Mouse (Mus musculus): ENCODE measurements at regions not wholly inside any gene's neighbourhood (a gene's known extent, or its start where the extent isn't known, plus 50 kb on each side); places are given as distances from the start of the nearest gene placed in this dataset.

DNA sequence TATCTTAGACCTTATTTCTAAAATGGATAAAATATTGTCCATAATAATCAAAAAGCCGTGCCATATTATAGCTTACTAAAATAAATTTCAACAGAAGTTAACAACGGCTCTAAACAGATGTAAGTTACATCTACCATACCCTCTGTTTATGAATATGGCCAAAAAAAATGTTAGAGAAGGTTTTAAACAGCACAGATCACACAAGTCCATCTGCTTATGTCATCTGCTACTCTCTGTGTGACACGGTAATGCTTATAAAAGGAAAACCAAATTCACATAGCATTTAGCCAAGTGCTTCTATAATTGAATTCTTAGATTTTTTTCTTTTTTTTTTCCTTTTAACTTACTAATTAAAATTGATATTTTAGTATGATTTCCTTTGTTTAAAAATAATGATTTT is 123.0 kb upstream of the Gpc5 start:
- peaks cover 6 to 17% of the 10 kb centered on the region in 2 experiments for H3K27me3 ChIP-seq (ENCODE audit: control insufficient read depth in 1 of 2, insufficient read depth in 2 of 2, low read length in 2 of 2)
- DNase-seq (ENCODE audit: low read depth, low spot score): no peak
- no peak for TF ChIP-seq E2F4 (IDR thresholded peaks at IDR 0.05; ENCODE audit: borderline replicate concordance, low read depth, low read length)

DNA sequence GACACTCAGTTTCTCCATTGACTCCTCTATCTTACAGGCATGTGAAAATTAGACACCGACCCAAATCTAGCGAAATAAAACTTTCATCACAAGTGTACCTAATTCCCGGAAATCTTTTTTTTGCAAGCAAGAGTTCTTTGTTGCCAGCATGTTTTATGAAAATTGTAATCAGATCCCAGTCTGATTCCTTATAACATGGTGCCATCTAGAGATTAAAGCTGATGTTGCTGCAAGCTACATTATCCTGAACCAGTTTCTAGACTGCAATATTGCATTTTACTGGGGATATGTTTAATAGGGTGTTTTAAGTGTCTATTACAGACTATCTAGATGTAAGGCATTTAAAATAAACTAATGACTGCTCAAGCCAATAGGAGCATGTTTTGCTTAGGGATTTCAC is 110.9 kb upstream of the Gpc5 start:
- no peak for TF ChIP-seq SMC3 (IDR thresholded peaks at IDR 0.05; ENCODE audit: low read depth, low read length)
- TF ChIP-seq E2F4 (IDR thresholded peaks at IDR 0.05; ENCODE audit: borderline replicate concordance, low read depth, low read length): no peak
- TF ChIP-seq MYB (IDR thresholded peaks at IDR 0.05; ENCODE audit: low read depth, low read length): no peak
- no peak for TF ChIP-seq TCF12 (IDR thresholded peaks at IDR 0.05; ENCODE audit: low read depth, low read length)
- TF ChIP-seq USF2 (IDR thresholded peaks at IDR 0.05; ENCODE audit: borderline replicate concordance in 1 of 2, insufficient read depth in 1 of 2, low read depth in 1 of 2, low read length in 2 of 2): no peak
- H3K79me2 ChIP-seq (ENCODE audit: control insufficient read depth, insufficient read depth, low read length, poor library complexity): no peaks in the 10 kb centered on the region
- H3K9me3 ChIP-seq (replicated peaks; ENCODE audit: insufficient read depth, low read length): no peaks in the 10 kb centered on the region
- no peaks in the 10 kb centered on the region for H3K36me3 ChIP-seq (ENCODE audit: control insufficient read depth in 1 of 2, insufficient read depth in 2 of 2, low read length in 2 of 2)
- no peak overlapping the region for H3K9ac ChIP-seq (ENCODE audit: control insufficient read depth, low read depth, low read length, poor library complexity, severe bottlenecking)
- H3K27ac ChIP-seq (ENCODE audit: control insufficient read depth, low read depth, low read length): no peak overlapping the region
- DNase-seq (ENCODE audit: low read depth, low spot score): no peak
- no peak overlapping the region for H3K4me3 ChIP-seq (ENCODE audit: control insufficient read depth in 1 of 2, insufficient read depth in 1 of 2, low read depth in 2 of 2, low read length in 2 of 2)
- no peaks in the 10 kb centered on the region for H3K4me1 ChIP-seq (ENCODE audit: control insufficient read depth in 1 of 2, insufficient read depth in 2 of 2, low read length in 2 of 2)
- H3K27me3 ChIP-seq (ENCODE audit: control insufficient read depth in 1 of 2, insufficient read depth in 2 of 2, low read length in 2 of 2): peaks cover 2 to 3% of the 10 kb centered on the region in 2 experiments; a peak in 3 of 4 replicates

More for the DNA sequence above, 123.0 kb upstream of the Gpc5 start:
- H3K4me3 ChIP-seq (ENCODE audit: control insufficient read depth in 1 of 2, insufficient read depth in 1 of 2, low read depth in 2 of 2, low read length in 2 of 2): no peak overlapping the region
- H3K9me3 ChIP-seq (replicated peaks; ENCODE audit: insufficient read depth, low read length): no peaks in the 10 kb centered on the region
- no peaks in the 10 kb centered on the region for H3K36me3 ChIP-seq (ENCODE audit: control insufficient read depth in 1 of 2, insufficient read depth in 2 of 2, low read length in 2 of 2)
- H3K4me1 ChIP-seq (ENCODE audit: control insufficient read depth in 1 of 2, insufficient read depth in 2 of 2, low read length in 2 of 2): no peaks in the 10 kb centered on the region
- H3K79me2 ChIP-seq (ENCODE audit: control insufficient read depth, insufficient read depth, low read length, poor library complexity): no peaks in the 10 kb centered on the region
- H3K9ac ChIP-seq (ENCODE audit: control insufficient read depth, low read depth, low read length, poor library complexity, severe bottlenecking): no peak overlapping the region
- H3K27ac ChIP-seq (ENCODE audit: control insufficient read depth, low read depth, low read length): no peak overlapping the region

DNA sequence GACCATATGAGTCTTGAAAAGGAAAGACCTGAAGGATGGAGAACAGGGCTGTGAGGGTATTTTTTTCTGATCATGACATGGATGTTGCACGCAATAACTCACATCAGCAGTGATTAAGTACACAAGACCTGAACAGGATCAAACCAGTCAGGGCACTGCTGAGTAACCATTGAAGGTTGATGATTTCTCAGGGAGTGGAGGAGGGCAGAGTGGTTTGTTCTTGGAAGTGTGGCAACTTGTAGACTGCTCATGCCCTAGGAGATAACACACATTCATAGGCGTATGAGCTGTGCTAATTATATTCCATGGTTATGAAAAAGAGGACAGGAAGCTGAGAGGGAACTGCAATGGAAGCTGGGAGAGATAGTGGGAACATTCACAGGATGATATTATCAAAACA is 88.8 kb upstream of the Gpc5 start:
- no peaks in the 10 kb centered on the region for H3K36me3 ChIP-seq (ENCODE audit: control insufficient read depth in 1 of 2, insufficient read depth in 2 of 2, low read length in 2 of 2)
- no peak overlapping the region for H3K4me3 ChIP-seq (ENCODE audit: control insufficient read depth in 1 of 2, insufficient read depth in 1 of 2, low read depth in 2 of 2, low read length in 2 of 2)
- TF ChIP-seq CTCF (IDR thresholded peaks at IDR 0.05 in 2 of 3, conservative IDR thresholded peaks at IDR 0.05 in 1 of 3; ENCODE audit: control insufficient read depth in 1 of 3, insufficient read depth in 1 of 3, low read depth in 2 of 3, low read length in 3 of 3, poor library complexity in 1 of 3, severe bottlenecking in 1 of 3) (no peak), ZC3H11A (IDR thresholded peaks at IDR 0.05; ENCODE audit: low read depth, low read length) (no peak), EP300 (IDR thresholded peaks at IDR 0.05; ENCODE audit: low read depth in 1 of 2, low read length in 2 of 2) (no peak), USF2 (IDR thresholded peaks at IDR 0.05; ENCODE audit: borderline replicate concordance in 1 of 2, insufficient read depth in 1 of 2, low read depth in 1 of 2, low read length in 2 of 2) (no peak), TAL1 (IDR thresholded peaks at IDR 0.05; ENCODE audit: low read length) (no peak)
- no peaks in the 10 kb centered on the region for H3K79me2 ChIP-seq (ENCODE audit: control insufficient read depth, insufficient read depth, low read length, poor library complexity)
- H3K27ac ChIP-seq (ENCODE audit: control insufficient read depth, low read depth, low read length): no peak overlapping the region
- H3K9ac ChIP-seq (ENCODE audit: control insufficient read depth, low read depth, low read length, poor library complexity, severe bottlenecking): no peak overlapping the region
- no peak for DNase-seq (ENCODE audit: low read depth, low spot score)
- no peaks in the 10 kb centered on the region for H3K4me1 ChIP-seq (ENCODE audit: control insufficient read depth in 1 of 2, insufficient read depth in 2 of 2, low read length in 2 of 2)
- peaks cover 7 to 12% of the 10 kb centered on the region in 2 experiments for H3K27me3 ChIP-seq (ENCODE audit: control insufficient read depth in 1 of 2, insufficient read depth in 2 of 2, low read length in 2 of 2)
- H3K9me3 ChIP-seq (replicated peaks; ENCODE audit: insufficient read depth, low read length): no peaks in the 10 kb centered on the region
